Mouse (Mus musculus) liver, postnatal 0 days (tissue): ENCODE measurements around the gene Togaram2.
"Not testable (repeated sequence)": the region's sequence is repeated elsewhere in the genome, so short reads cannot be mapped to it uniquely, and the experiment has no call there.

Source experiments
- CTCF ChIP-seq: sonication (generic); IDR thresholded peaks from 2 replicates; pipeline ENCODE4 v1.5.1; 2016; ENCODE audit warnings: antibody characterized with exemption, low read depth
- EP300 ChIP-seq: IDR thresholded peaks from 2 replicates; pipeline ENCODE4 v1.6.1; 2016; ENCODE audit warnings: antibody characterized with exemption, low read depth, mild to moderate bottlenecking

GRCm38 (mm10) chr17:71768173-71768572 is 95.1 kb downstream of the Togaram2 start, which contains the start of gene Clip4:
- TF ChIP-seq EP300, CTCF: not testable (repeated sequence)
